Mouse (Mus musculus) embryo, embryonic 10 days (tissue): ENCODE results near the gene Ovca2.

Source experiments
- DNase-seq: peaks from one replicate; pipeline ENCODE4 v3.0.0-alpha.2; 2015; ENCODE audit warnings: low spot score

Gene Ovca2

DNA sequence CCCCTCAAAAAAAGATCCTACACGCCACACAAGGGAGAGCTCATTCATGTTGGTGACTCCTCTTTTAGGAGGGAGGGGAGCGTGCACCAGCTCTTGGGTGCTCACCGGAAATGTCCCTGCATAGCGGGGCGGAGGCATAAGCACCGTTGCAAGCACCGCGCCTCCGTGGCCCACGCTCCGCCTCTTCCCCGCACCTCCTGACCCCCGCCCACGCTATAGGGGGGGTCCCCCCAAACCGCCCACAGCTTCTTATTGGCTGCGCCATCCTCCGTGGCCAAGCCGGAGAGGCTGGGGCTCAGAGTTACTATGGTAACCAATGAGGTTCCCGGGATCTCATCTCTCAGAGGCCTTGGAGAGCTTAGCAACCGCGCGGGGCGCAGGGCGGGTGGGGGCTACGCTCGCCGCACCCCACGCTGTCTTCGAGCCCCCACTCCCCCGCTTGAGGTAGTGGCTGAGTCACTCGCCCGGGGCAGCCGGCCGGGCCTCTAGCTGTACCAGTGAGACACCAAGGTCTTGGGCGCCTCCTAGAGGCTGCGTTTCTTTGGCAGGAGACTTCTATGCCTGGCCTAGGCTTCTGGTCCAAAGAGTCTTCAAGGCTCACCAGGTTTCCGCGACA is 8.4 kb downstream of the Ovca2 start:
- peak; percentile 93 for DNase-seq

- DNase-seq: no peak
These were observed 9.1 kb downstream of the Ovca2 start, which contains the start of gene Hic1 for GRCm38 (mm10) chr11:75169405-75170080. Gene Hic1 (minus strand): TSS chr11:75169519.

DNA sequence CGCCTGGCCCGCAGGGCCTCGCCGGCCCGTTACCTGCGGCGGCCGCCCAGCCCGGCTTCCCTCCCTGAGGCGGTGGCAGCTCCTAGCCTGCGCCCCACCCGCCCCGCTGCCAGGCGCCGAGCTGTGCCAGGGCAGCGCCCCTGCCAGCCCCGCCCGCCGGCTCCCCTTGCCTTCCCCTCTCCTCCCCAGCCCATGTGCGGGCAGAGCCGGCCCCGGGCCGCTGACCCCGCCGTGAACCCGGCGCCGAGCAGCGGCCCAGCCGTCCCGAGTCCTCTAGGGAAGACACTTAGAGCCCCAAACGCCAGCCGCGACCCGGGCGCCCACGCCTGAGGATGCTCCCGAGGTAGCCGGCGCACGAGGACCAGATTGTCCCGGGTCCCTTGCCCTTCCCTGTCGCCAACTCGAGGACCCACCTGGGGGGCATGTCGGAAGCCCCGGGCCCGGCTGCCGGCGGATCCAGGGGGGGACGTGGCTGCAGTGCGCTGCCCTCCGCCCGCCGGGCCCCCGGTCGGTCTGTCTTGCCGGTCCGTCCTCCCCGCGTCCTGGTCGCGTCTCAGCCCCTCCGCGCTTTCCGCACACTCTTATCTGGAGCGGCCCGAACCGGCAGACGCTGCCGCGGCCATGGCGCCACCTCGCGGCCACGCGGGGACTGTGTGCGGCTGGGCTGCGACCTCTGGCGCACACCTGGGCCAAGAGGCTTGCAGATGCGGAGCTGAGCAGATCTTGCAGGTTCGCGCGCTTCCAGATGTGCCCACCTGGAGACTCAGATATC is 9.9 kb downstream of the Ovca2 start:
- peak; percentile 91 for DNase-seq

GRCm38 (mm10) chr11:75167643-75168589 is 10.7 kb downstream of the Ovca2 start:
- DNase-seq: no peak

DNA sequence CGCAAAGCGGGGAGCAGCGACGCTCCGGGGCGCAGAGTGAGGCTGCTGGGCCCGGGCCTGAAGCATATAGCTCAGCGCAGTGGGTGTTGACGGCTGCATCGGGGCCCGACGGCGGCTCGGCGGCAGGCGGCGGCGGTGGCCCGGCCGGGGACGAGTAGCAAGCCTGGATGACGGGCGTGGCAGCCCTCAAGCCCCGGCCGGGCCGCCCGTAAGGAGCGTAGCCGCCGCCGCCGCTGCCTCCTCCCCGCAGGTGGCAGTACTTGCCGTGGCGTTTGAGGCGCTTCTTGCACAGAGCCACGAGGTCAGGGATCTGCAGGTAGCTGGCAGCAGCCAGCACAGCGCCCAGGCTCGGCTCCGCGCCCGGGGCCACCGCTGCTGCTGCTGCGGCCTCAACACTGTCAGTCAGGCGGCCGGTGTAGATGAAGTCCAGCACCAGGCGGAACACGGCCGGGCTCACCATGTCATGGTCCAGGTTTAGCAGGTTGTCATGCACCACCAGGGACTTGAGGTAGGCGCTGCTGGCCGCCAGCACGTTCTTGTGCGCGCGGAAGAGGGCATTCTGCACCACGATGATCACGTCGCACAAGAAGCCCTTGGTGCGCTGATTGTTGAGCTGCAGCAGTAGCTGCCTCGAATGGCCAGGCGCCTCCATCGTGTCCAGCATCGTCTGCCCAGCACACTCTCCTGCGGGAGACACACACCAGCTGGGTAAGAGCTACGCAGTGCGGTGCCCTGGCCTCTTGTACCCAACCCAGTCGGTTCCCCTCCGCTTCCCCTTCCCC is 11.6 kb downstream of the Ovca2 start:
- DNase-seq: peak; percentile 43

- no peak for DNase-seq
These were observed 12.3 kb downstream of the Ovca2 start for GRCm38 (mm10) chr11:75166193-75166842.

DNA sequence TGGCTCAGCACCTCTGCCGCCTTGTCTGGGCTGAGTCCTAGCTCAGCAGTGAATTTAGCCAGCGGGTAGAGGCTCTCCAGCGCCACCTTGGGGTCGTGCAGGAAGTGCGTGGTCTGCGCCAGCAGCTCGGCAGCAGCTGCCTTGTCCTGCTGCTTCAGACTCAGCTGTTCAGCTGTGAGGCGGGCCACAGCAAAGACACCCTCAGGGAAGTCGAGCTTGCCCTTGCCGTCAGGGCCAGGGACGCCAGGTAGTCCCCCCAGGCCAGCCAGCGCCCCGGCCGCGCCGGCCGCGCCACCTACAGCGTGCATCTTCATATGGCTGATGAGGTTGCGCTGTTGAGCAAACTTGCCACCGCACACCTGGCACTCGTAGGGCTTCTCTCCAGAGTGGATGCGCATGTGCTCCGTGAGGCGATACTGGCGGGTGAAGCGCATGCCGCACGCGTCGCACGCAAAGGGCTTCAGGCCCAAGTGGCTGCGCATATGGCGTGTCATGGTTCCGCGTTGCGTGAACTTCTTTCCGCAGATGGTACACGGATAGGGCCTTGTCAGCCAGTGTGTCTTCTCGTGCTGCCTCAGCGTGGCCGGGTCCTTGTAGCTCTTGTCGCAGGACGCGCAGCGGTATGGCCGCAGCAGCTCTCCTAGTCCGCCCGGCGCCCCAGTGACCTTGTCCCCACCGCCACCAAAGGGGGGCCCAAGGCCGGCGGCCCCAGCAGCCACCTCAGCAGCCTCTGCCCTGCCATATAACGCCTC is 13.0 kb downstream of the Ovca2 start:
- peak; percentile 74 for DNase-seq

GRCm38 (mm10) chr11:75164750-75165149 is 13.9 kb downstream of the Ovca2 start:
- DNase-seq: no peak

GRCm38 (mm10) chr11:75164051-75164450 is 14.6 kb downstream of the Ovca2 start:
- DNase-seq: no peak

GRCm38 (mm10) chr11:75163379-75163778 is 15.3 kb downstream of the Ovca2 start:
- DNase-seq: no peak

DNA sequence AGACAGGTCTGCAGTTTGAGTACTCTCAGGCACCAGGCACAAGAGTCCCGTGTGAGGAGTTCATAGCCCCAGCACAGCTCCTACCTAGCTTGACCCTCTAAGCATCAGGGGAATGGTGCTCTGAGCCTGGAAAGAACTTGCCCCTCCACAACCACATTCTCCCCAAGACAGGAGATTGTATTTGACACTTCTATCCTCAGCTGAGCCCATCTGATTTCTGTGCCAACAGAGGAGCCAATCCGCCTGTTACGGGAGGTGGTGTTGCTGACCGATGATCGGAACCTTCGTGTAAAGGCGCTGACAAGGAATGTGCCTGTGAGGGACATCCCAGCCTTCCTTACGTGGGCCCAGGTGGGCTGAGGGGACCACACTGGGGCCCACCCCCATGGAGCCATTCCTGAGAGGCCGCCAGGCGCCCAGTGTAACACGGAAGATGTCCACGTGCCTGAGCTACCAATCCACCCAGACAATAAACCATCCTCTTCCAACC is 16.0 kb downstream of the Ovca2 start:
- no peak for DNase-seq

DNA sequence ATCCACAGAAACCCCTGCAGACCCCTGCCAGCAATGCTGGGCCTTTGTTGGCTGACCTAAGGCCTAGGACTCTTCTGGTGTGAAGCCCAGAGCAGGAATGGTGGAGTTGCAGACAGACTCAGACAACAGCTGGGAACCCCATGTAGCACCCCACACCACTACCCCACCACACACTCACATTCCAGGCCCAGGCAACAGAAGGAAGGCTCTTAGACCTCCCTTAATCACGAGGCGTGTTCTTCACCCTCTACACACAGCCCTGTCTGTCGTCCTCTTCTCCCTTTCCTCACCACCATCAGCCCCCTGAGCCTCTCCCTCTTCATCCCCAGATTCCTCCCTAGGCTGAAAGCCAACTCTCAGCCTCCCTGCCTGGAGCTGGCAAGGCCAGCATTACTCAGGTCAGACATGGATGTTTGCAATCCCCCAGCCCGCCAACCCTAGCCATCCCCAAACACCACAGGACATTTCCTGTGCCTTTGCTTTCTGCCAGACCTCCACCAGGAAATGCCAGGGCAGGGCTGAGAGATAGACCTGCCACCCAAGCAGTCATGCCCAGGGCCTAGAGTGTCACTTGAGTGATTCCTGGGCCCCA is 17.1 kb downstream of the Ovca2 start:
- DNase-seq: no peak

- DNase-seq: no peak
These were observed 17.7 kb downstream of the Ovca2 start for GRCm38 (mm10) chr11:75160954-75161353.

DNA sequence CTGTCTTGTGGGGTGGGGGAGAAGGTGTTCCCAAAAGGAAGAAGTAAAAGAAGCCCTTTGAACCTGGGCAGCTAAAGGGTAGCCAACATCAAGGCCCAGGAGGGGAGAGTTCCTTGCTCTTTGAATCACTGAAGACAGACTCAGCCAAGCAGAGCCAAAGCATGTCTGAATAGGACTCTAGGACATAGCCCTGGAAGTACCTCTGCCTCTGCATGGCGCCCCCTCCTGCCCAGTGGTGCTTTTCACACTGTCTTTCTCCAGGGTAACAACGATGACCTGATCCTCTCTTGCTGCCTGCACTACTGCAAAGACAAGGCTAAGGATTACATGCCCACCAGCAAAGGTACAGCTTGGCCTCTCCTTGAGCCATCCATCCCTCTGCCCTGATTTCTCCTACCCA is 19.1 kb downstream of the Ovca2 start:
- DNase-seq: no peak

DNA sequence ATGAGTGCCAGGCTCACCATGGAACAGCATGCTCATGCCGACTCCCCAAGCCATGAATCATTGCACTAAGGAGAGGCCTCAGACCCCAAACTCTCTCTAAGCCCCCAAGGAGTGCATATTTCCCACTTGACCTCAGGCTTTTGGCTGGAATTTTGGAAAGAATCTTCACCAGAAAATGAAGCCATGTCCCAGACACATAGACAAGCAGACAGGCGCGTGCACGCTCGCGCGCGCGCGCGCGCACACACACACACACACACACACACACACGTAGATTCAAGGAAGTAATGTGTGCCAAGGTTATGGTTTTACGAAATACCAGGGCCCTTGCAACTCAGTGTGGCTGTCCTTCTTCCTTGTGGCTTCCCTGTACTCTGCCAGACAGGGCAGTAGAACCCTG is 20.2 kb downstream of the Ovca2 start:
- DNase-seq: no peak

- no peak for DNase-seq
These were observed 20.7 kb downstream of the Ovca2 start for GRCm38 (mm10) chr11:75157901-75158300.

- DNase-seq: peak; percentile 4
These were observed 21.6 kb downstream of the Ovca2 start for GRCm38 (mm10) chr11:75157037-75157436.

DNA sequence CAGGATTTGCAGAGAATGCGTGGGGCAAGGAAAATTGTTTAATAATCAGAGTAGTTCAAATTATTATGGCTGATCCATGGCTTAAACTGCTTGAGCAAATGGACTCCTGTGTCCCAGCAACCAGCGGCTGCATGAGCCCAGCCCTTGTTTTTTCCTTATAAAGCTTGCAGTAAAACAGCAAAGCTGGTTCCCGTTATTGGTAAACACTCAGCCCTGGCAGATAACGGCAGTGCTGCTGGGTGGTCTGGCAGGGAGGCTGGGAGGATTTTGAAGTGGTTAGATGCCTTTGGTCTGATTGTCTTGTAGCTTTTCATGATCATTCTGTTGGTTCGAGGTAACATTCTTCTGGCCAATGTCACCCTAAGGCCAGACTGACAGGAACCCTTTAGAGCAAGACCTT is 22.2 kb downstream of the Ovca2 start:
- no peak for DNase-seq

DNA sequence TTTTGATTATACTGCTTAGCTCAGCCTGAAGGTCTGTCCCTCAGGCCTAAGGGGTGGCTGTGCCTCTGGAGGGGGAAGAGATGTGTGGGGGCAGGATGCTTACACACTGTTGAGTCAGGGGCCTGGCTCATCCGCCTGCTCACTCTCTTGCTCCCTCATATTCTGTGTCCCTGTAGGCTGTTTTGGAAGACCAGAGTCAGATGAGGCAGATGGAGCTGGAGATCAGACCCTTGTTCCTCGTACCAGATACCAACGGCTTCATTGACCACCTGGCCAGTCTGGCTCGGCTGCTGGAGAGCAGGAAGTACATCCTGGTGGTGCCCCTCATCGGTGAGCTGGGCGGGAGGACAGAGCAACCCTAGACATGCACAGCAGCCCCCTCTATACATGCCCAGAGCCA is 22.6 kb downstream of the Ovca2 start:
- DNase-seq: no peak
